Mouse (Mus musculus): Measurements from ENCODE around the gene Zfp991.
"Not testable (repeated sequence)": the region's sequence is repeated elsewhere in the genome, so short reads cannot be mapped to it uniquely, and the experiment has no call there.

DNA sequence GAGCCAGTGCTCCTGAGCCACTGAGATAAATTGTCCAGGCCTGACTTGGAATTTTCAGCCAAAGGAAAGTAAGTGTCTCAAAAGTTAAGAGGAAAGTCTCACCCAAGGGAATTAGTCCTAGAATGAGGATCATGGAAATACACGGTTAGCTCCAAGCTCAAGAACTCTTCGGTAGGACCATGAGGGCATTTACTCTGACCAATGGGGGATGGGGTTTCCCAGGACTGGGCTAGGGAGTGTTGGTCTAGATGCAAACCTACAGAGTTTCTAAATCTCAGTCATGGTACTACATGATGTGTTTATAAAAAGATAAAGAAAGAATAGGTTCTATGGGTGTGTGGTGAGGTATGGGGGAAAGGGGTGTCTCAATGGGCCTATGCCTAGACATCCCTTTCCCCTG, 38.7 kb downstream of the Zfp991 start:
- TF ChIP-seq CHD2 (IDR thresholded peaks at IDR 0.05; ENCODE audit: low read depth, low read length); ZC3H11A (IDR thresholded peaks at IDR 0.05; ENCODE audit: borderline replicate concordance, low read depth, low read length): not testable (repeated sequence)

Measured in ES-E14 (cell line).